Mouse (Mus musculus) liver, adult 2 months (tissue): Measurements from ENCODE around the gene Bicdl1. TPM values are rescaled to one million over a fixed set of nuclear protein-coding genes. Genes with fewer than 3 reads are reported as not detected.
A peak's percentile ranks its signal among the peaks of the same experiment; 100 is the strongest.

ENCODE experiments used
- DNase-seq: peaks from one replicate; pipeline ENCODE4 v3.0.0-alpha.2; 2011; ENCODE audit warnings: low read depth, low spot score; ENCODE audit errors: extremely low read depth
- H3K27ac ChIP-seq: fragments of 200-500 bp; replicated peaks from 2 replicates; pipeline ENCODE4 v1.5.1; 2012; ENCODE audit warnings: low read depth, mild to moderate bottlenecking, control low read depth, inconsistent platforms, low read length; ENCODE audit not compliant: insufficient read depth
- H3K27me3 ChIP-seq: fragments of 200-500 bp; 2 replicates; pipeline ENCODE4 v1.6.1; 2012; ENCODE audit warnings: mild to moderate bottlenecking, moderate library complexity, low read length, inconsistent platforms; ENCODE audit not compliant: control insufficient read depth, insufficient read depth
- H3K36me3 ChIP-seq: fragments of 200-500 bp; 2 replicates; pipeline ENCODE4 v1.6.1; 2012; ENCODE audit warnings: low read length, inconsistent platforms; ENCODE audit not compliant: control insufficient read depth, insufficient read depth
- H3K4me1 ChIP-seq: fragments of 200-500 bp; 2 replicates; pipeline ENCODE4 v1.6.1; 2011; ENCODE audit warnings: low read length; ENCODE audit not compliant: control insufficient read depth, insufficient read depth
- H3K4me3 ChIP-seq: fragments of 200-500 bp; 2 replicates; pipeline ENCODE4 v1.5.1; 2011; ENCODE audit warnings: low read depth, mild to moderate bottlenecking, control low read depth, low read length, moderate library complexity; ENCODE audit not compliant: insufficient read depth
- H3K79me2 ChIP-seq: fragments of 200-500 bp; 2 replicates; pipeline ENCODE4 v1.6.1; 2012; ENCODE audit warnings: inconsistent platforms, mild to moderate bottlenecking, low read length, moderate library complexity; ENCODE audit not compliant: control insufficient read depth, insufficient read depth
- H3K9ac ChIP-seq: fragments of 200-500 bp; 2 replicates; pipeline ENCODE4 v1.6.1; 2012; ENCODE audit warnings: low read depth, mild to moderate bottlenecking, control low read depth, inconsistent platforms, low read length
- CTCF ChIP-seq: fragments of 200-500 bp; IDR thresholded peaks from 2 replicates; pipeline ENCODE4 v1.5.1; 2011; ENCODE audit warnings: low read depth, low read length, control low read depth
- POLR2A ChIP-seq: fragments of 200-500 bp; IDR thresholded peaks from 2 replicates; pipeline ENCODE4 v1.6.1; 2011; ENCODE audit warnings: low read length, control low read depth; ENCODE audit not compliant: insufficient read depth; ENCODE audit errors: extremely low read depth
- WGBS: fragments of 180-500 bp; shearing (Covaris S2); methylation state at CpG from one replicate; pipeline ENCODE4 v1.1.7; 2018; 5-methylcytosine and 5-hydroxymethylcytosine counted together
- polyA plus RNA-seq: library from polyadenylated mRNA; depleted of rRNA; stranded (reverse); fragments of >200 nt; gene quantifications from 2 replicates; pipeline ENCODE4 v1.2.3, GENCODE M21; 2012
- total RNA-seq: library from RNA; depleted of rRNA; stranded (reverse); fragments of >200 nt; gene quantifications from 2 replicates; pipeline ENCODE4 v1.2.3, GENCODE M21; 2014

Gene Bicdl1
- total and polyA plus RNA-seq, 2 experiments, result 1.1 to 3.1 TPM

- no peak overlapping the region for H3K9ac ChIP-seq
- no peak overlapping the region for H3K27ac ChIP-seq
- no peaks in the 10 kb centered on the region; the same call in 1 of the 2 replicates for H3K27me3 ChIP-seq
- WGBS, result 56% methylated on average over 2 of the region's 2 CpGs
- no peaks in the 10 kb centered on the region for H3K79me2 ChIP-seq
- no peaks in the 10 kb centered on the region for H3K36me3 ChIP-seq
- no peaks in the 10 kb centered on the region for H3K4me1 ChIP-seq
- DNase-seq, result no peak
- H3K4me3 ChIP-seq, result no peak overlapping the region
- no peak for TF ChIP-seq CTCF
- no peak for TF ChIP-seq POLR2A
Measured at GRCm38 (mm10) chr5:115763981-115764380, 32.6 kb upstream of the Bicdl1 start.

GRCm38 (mm10) chr5:115760903-115761302 is 29.5 kb upstream of the Bicdl1 start:
- H3K9ac ChIP-seq, result no peak overlapping the region
- no peaks in the 10 kb centered on the region for H3K36me3 ChIP-seq
- no peaks in the 10 kb centered on the region for H3K27me3 ChIP-seq
- no peaks in the 10 kb centered on the region for H3K79me2 ChIP-seq
- no peak overlapping the region for H3K4me3 ChIP-seq
- DNase-seq, result no peak
- no peak overlapping the region for H3K27ac ChIP-seq
- 74% methylated on average over 11 of the region's 11 CpGs for WGBS
- TF ChIP-seq CTCF (no peak), POLR2A (no peak)
- H3K4me1 ChIP-seq, result peaks cover 2% of the 10 kb centered on the region

GRCm38 (mm10) chr5:115758431-115759180 is 27.2 kb upstream of the Bicdl1 start:
- TF ChIP-seq CTCF (no peak), POLR2A (no peak)

DNA sequence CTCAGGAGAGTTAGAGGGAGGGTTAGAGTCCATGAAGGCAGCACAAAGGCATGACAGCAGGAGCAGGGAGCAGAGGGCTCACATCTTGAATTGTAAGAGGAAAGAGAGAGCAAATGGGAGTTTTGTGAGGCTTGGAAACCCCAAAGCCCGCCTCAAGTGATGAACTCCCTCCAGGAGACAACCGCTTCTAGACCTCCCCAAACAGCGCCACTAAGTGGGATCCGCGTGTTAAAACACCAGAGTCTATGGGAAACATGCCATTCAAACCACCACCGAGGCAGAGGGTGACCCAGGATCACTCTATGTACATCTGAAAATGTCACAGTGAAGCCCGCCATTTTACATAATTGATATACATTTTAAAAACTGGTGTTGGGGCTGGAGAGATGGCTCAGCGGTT is 26.1 kb upstream of the Bicdl1 start:
- peaks cover 2% of the 10 kb centered on the region for H3K4me1 ChIP-seq
- H3K9ac ChIP-seq, result no peak overlapping the region
- H3K79me2 ChIP-seq, result no peaks in the 10 kb centered on the region
- H3K27me3 ChIP-seq, result no peaks in the 10 kb centered on the region
- TF ChIP-seq POLR2A (no peak), CTCF (no peak)
- 91% methylated on average over 8 of the region's 8 CpGs for WGBS
- no peak for DNase-seq
- no peak overlapping the region for H3K27ac ChIP-seq
- no peak overlapping the region for H3K4me3 ChIP-seq
- no peaks in the 10 kb centered on the region for H3K36me3 ChIP-seq

More at GRCm38 (mm10) chr5:115758431-115759180, 27.2 kb upstream of the Bicdl1 start:
- Histone ChIP-seq H3K4me1 (peaks cover 2% of the 10 kb centered on the region), H3K79me2 (no peaks in the 10 kb centered on the region), H3K27me3 (no peaks in the 10 kb centered on the region), H3K4me3 (no peak overlapping the region), H3K36me3 (no peaks in the 10 kb centered on the region), H3K27ac (no peak overlapping the region), H3K9ac (no peak overlapping the region)
- WGBS, result 23% methylated on average over 10 of the region's 10 CpGs
- DNase-seq, result peak; percentile 73

DNA sequence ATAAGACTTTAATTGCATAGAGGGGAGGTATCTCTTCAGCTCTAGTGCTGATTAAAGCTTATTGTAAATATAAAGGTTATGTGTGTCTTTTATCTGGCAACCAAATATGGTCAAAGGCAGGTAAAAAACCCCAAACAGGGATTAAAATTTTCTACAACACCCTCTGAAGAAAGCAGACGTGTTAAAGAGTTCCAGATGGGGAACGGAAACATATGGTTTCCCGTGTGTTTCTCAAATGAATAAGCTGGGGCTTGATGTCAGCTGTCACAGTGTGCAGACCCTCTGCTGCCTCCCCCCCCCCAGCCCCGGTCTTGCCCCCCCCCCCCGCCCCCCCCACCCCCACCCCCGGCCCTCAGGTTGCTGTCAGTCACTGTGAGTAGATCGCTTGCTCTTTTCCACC is 24.1 kb upstream of the Bicdl1 start:
- no peaks in the 10 kb centered on the region for H3K36me3 ChIP-seq

GRCm38 (mm10) chr5:115754831-115755230 is 23.4 kb upstream of the Bicdl1 start:
- WGBS, result 90% methylated on average over 9 of the region's 9 CpGs
- DNase-seq, result no peak
- no peaks in the 10 kb centered on the region for H3K36me3 ChIP-seq

More for the DNA sequence above, 24.1 kb upstream of the Bicdl1 start:
- Histone ChIP-seq H3K9ac (no peak overlapping the region), H3K79me2 (no peaks in the 10 kb centered on the region), H3K4me3 (no peak overlapping the region), H3K4me1 (peaks cover 2% of the 10 kb centered on the region), H3K27me3 (no peaks in the 10 kb centered on the region), H3K27ac (no peak overlapping the region)
- no peak for TF ChIP-seq POLR2A
- no peak for TF ChIP-seq CTCF
- WGBS, result 83% methylated on average over 4 of the region's 7 CpGs
- no peak for DNase-seq

More at GRCm38 (mm10) chr5:115754831-115755230, 23.4 kb upstream of the Bicdl1 start:
- no peak overlapping the region for H3K27ac ChIP-seq
- no peak for TF ChIP-seq CTCF
- no peak for TF ChIP-seq POLR2A
- H3K27me3 ChIP-seq, result no peaks in the 10 kb centered on the region
- H3K9ac ChIP-seq, result no peak overlapping the region
- H3K4me3 ChIP-seq, result no peak overlapping the region
- H3K79me2 ChIP-seq, result no peaks in the 10 kb centered on the region
- peaks cover 2% of the 10 kb centered on the region for H3K4me1 ChIP-seq
